Mouse (Mus musculus): ENCODE data around the gene Taf12. TPM values are rescaled to one million over a fixed set of nuclear protein-coding genes. Genes with fewer than 3 reads are reported as not detected.

Taf12 gene
- polyA plus RNA-seq, 1 experiment from 2014 or later, result 39.8 TPM

GRCm38 (mm10) chr4:132329115-132329834 lies 55.1 kb downstream of the Taf12 start, which contains the start of gene Trnau1ap:
Gene Trnau1ap, minus strand, starts transcription at chr4:132329538.
- Histone ChIP-seq H3K4me2 (ENCODE audit: low read depth, low read length) (peak within 1 kb of the TSS; percentile 82), H3K4me1 (ENCODE audit: control insufficient read depth, insufficient read depth, low read length) (peaks cover 7% of the 10 kb centered on the region), H3K27ac (ENCODE audit: low read length) (peak within 1 kb of the TSS; percentile 94), H3K27me3 (replicated peaks; ENCODE audit: control insufficient read depth, insufficient read depth, low read length) (no peaks in the 10 kb centered on the region), H3K36me3 (ENCODE audit: control insufficient read depth, insufficient read depth, low read length) (peaks cover 10% of the 10 kb centered on the region), H3K4me3 (ENCODE audit: low read length) (peak within 1 kb of the TSS; percentile 78), H3K9me3 (ENCODE audit: control insufficient read depth, low read length) (no peaks in the 10 kb centered on the region), H3K9ac (ENCODE audit: low read depth, low read length) (peak within 1 kb of the TSS; percentile 96)
- peak; percentile 98 for ATAC-seq
- WGBS, result under 1% methylated on average over 52 of the region's 52 CpGs

- Histone ChIP-seq H3K4me3 (ENCODE audit: low read length) (peak overlapping the region; percentile 78), H3K27me3 (replicated peaks; ENCODE audit: control insufficient read depth, insufficient read depth, low read length) (no peaks in the 10 kb centered on the region), H3K36me3 (ENCODE audit: control insufficient read depth, insufficient read depth, low read length) (peaks cover 10% of the 10 kb centered on the region), H3K27ac (ENCODE audit: low read length) (peak overlapping the region; percentile 94), H3K4me1 (ENCODE audit: control insufficient read depth, insufficient read depth, low read length) (peaks cover 7% of the 10 kb centered on the region), H3K9me3 (ENCODE audit: control insufficient read depth, low read length) (no peaks in the 10 kb centered on the region), H3K9ac (ENCODE audit: low read depth, low read length) (peak overlapping the region; percentile 96), H3K4me2 (ENCODE audit: low read depth, low read length) (peak overlapping the region; percentile 82)
- WGBS, result 5% methylated on average over 10 of the region's 10 CpGs
- ATAC-seq, result peak; percentile 24
Measured at GRCm38 (mm10) chr4:132329835-132330354, 55.7 kb downstream of the Taf12 start.

GRCm38 (mm10) chr4:132331960-132332359 lies 57.8 kb downstream of the Taf12 start:
- H3K27ac ChIP-seq (ENCODE audit: low read length), result no peak overlapping the region
- ATAC-seq, result no peak
- H3K4me1 ChIP-seq (ENCODE audit: control insufficient read depth, insufficient read depth, low read length), result peaks cover 7% of the 10 kb centered on the region
- no peaks in the 10 kb centered on the region for H3K27me3 ChIP-seq (replicated peaks; ENCODE audit: control insufficient read depth, insufficient read depth, low read length)
- WGBS, result 77% methylated on average over 3 of the region's 3 CpGs
- H3K36me3 ChIP-seq (ENCODE audit: control insufficient read depth, insufficient read depth, low read length), result peaks cover 13% of the 10 kb centered on the region
- no peak overlapping the region for H3K9ac ChIP-seq (ENCODE audit: low read depth, low read length)
- H3K4me3 ChIP-seq (ENCODE audit: low read length), result no peak overlapping the region
- no peaks in the 10 kb centered on the region for H3K9me3 ChIP-seq (ENCODE audit: control insufficient read depth, low read length)
- no peak overlapping the region for H3K4me2 ChIP-seq (ENCODE audit: low read depth, low read length)

GRCm38 (mm10) chr4:132332880-132333279 lies 58.7 kb downstream of the Taf12 start:
- H3K4me3 ChIP-seq (ENCODE audit: low read length), result no peak overlapping the region
- H3K9me3 ChIP-seq (ENCODE audit: control insufficient read depth, low read length), result no peaks in the 10 kb centered on the region
- ATAC-seq, result no peak
- no peak overlapping the region for H3K27ac ChIP-seq (ENCODE audit: low read length)
- H3K36me3 ChIP-seq (ENCODE audit: control insufficient read depth, insufficient read depth, low read length), result peaks cover 14% of the 10 kb centered on the region
- H3K27me3 ChIP-seq (replicated peaks; ENCODE audit: control insufficient read depth, insufficient read depth, low read length), result no peaks in the 10 kb centered on the region
- H3K4me2 ChIP-seq (ENCODE audit: low read depth, low read length), result no peak overlapping the region
- H3K9ac ChIP-seq (ENCODE audit: low read depth, low read length), result no peak overlapping the region
- H3K4me1 ChIP-seq (ENCODE audit: control insufficient read depth, insufficient read depth, low read length), result peaks cover 7% of the 10 kb centered on the region
- 74% methylated on average over 6 of the region's 6 CpGs for WGBS

- peaks cover 20% of the 10 kb centered on the region for H3K36me3 ChIP-seq (ENCODE audit: control insufficient read depth, insufficient read depth, low read length)
- no peak overlapping the region for H3K4me2 ChIP-seq (ENCODE audit: low read depth, low read length)
- H3K4me3 ChIP-seq (ENCODE audit: low read length), result no peak overlapping the region
- H3K27ac ChIP-seq (ENCODE audit: low read length), result no peak overlapping the region
- 93% methylated on average over 13 of the region's 13 CpGs for WGBS
- H3K4me1 ChIP-seq (ENCODE audit: control insufficient read depth, insufficient read depth, low read length), result peaks cover 17% of the 10 kb centered on the region
- no peak for ATAC-seq
- no peaks in the 10 kb centered on the region for H3K9me3 ChIP-seq (ENCODE audit: control insufficient read depth, low read length)
- no peaks in the 10 kb centered on the region for H3K27me3 ChIP-seq (replicated peaks; ENCODE audit: control insufficient read depth, insufficient read depth, low read length)
- no peak overlapping the region for H3K9ac ChIP-seq (ENCODE audit: low read depth, low read length)
Measured at GRCm38 (mm10) chr4:132338943-132339342, 64.8 kb downstream of the Taf12 start.

GRCm38 (mm10) chr4:132341451-132341850 lies 67.3 kb downstream of the Taf12 start:
- no peaks in the 10 kb centered on the region for H3K9me3 ChIP-seq (ENCODE audit: control insufficient read depth, low read length)
- H3K4me1 ChIP-seq (ENCODE audit: control insufficient read depth, insufficient read depth, low read length), result peaks cover 29% of the 10 kb centered on the region
- ATAC-seq, result no peak
- WGBS, result 76% methylated on average over 3 of the region's 3 CpGs
- H3K4me3 ChIP-seq (ENCODE audit: low read length), result no peak overlapping the region
- no peaks in the 10 kb centered on the region for H3K27me3 ChIP-seq (replicated peaks; ENCODE audit: control insufficient read depth, insufficient read depth, low read length)
- H3K4me2 ChIP-seq (ENCODE audit: low read depth, low read length), result no peak overlapping the region
- peaks cover 12% of the 10 kb centered on the region for H3K36me3 ChIP-seq (ENCODE audit: control insufficient read depth, insufficient read depth, low read length)
- no peak overlapping the region for H3K27ac ChIP-seq (ENCODE audit: low read length)
- peak overlapping the region; percentile 16; the same call in 1 of the 2 replicates for H3K9ac ChIP-seq (ENCODE audit: low read depth, low read length)

GRCm38 (mm10) chr4:132344403-132345134 lies 70.4 kb downstream of the Taf12 start:
- H3K36me3 ChIP-seq (ENCODE audit: control insufficient read depth, insufficient read depth, low read length), result no peaks in the 10 kb centered on the region
- H3K27ac ChIP-seq (ENCODE audit: low read length), result peak overlapping the region; percentile 66
- no peaks in the 10 kb centered on the region for H3K27me3 ChIP-seq (replicated peaks; ENCODE audit: control insufficient read depth, insufficient read depth, low read length)
- peak overlapping the region; percentile 82 for H3K4me3 ChIP-seq (ENCODE audit: low read length)
- WGBS, result 4% methylated on average over 13 of the region's 13 CpGs
- peaks cover 29% of the 10 kb centered on the region for H3K4me1 ChIP-seq (ENCODE audit: control insufficient read depth, insufficient read depth, low read length)
- H3K9me3 ChIP-seq (ENCODE audit: control insufficient read depth, low read length), result no peaks in the 10 kb centered on the region
- ATAC-seq, result no peak; the same call in 1 of the 2 replicates
- peak overlapping the region; percentile 89 for H3K4me2 ChIP-seq (ENCODE audit: low read depth, low read length)
- peak overlapping the region; percentile 91 for H3K9ac ChIP-seq (ENCODE audit: low read depth, low read length)

Other genes starting within 250 kb of the Taf12 start
- not detected in 2 replicates for gene Gm10300, start 199.7 kb upstream of the Taf12 start, polyA plus RNA-seq (2015; fragmentation: Nextera tagmentation; extraction: Ambion mirVana)
- gene Epb41, start 199.1 kb upstream of the Taf12 start, polyA plus RNA-seq (2015; fragmentation: Nextera tagmentation; extraction: Ambion mirVana), result 41.5 and 46.8 TPM in 2 replicates
- gene Oprd1, start 129.9 kb upstream of the Taf12 start, polyA plus RNA-seq (2015; fragmentation: Nextera tagmentation; extraction: Ambion mirVana), result 0.22 and 0.26 TPM in 2 replicates
- 62.4 and 73.7 TPM in 2 replicates for gene Ythdf2, start 62.1 kb upstream of the Taf12 start, polyA plus RNA-seq (2015; fragmentation: Nextera tagmentation; extraction: Ambion mirVana)
- 25.9 and 30.2 TPM in 2 replicates for gene Gmeb1, start 12.8 kb upstream of the Taf12 start, polyA plus RNA-seq (2015; fragmentation: Nextera tagmentation; extraction: Ambion mirVana)
- gene Rab42, start 29.0 kb downstream of the Taf12 start, polyA plus RNA-seq (2015; fragmentation: Nextera tagmentation; extraction: Ambion mirVana), result 5.3 and 7.8 TPM in 2 replicates
- gene Trnau1ap, start 55.2 kb downstream of the Taf12 start, polyA plus RNA-seq (2015; fragmentation: Nextera tagmentation; extraction: Ambion mirVana), result 79.6 and 81.1 TPM in 2 replicates
- gene Rcc1, start 79.2 kb downstream of the Taf12 start, polyA plus RNA-seq (2015; fragmentation: Nextera tagmentation; extraction: Ambion mirVana), result 82.2 and 90.6 TPM in 2 replicates
- gene Phactr4, start 148.1 kb downstream of the Taf12 start, polyA plus RNA-seq (2015; fragmentation: Nextera tagmentation; extraction: Ambion mirVana), result 15.9 and 17.2 TPM in 2 replicates
- 15.2 and 18.4 TPM in 2 replicates for gene Med18, start 189.5 kb downstream of the Taf12 start, polyA plus RNA-seq (2015; fragmentation: Nextera tagmentation; extraction: Ambion mirVana)
- gene Sesn2, start 236.1 kb downstream of the Taf12 start, polyA plus RNA-seq (2015; fragmentation: Nextera tagmentation; extraction: Ambion mirVana), result 11.6 and 12.4 TPM in 2 replicates

Data from intestine, embryonic 16.5 days (tissue).